Mouse (Mus musculus) lung, embryonic 16.5 days (tissue): ENCODE measurements at regions not wholly inside any gene's neighbourhood (a gene's known extent, or its start where the extent isn't known, plus 50 kb on each side); places are given as distances from the start of the nearest gene placed in this dataset.

ENCODE experiments used
- ATAC-seq: fragments of 200-750 bp; cut with Nextera tagmentation; 2 replicates; pipeline ENCODE4 v1.8.0; 2017; ENCODE audit warnings: low read depth, mild to moderate bottlenecking, moderate library complexity
- H3K27ac ChIP-seq: fragments of 300-500 bp; sonication (generic); 2 replicates; pipeline ENCODE4 v1.5.1; 2014; ENCODE audit warnings: mild to moderate bottlenecking, control low read depth, low read length
- H3K27me3 ChIP-seq: fragments of 300-500 bp; sonication (generic); 2 replicates; pipeline ENCODE4 v1.6.1; 2014; ENCODE audit warnings: low read depth, low read length, mixed read lengths; ENCODE audit not compliant: control insufficient read depth, insufficient read depth
- H3K36me3 ChIP-seq: fragments of 300-500 bp; sonication (generic); 2 replicates; pipeline ENCODE4 v1.6.1; 2014; ENCODE audit warnings: low read length; ENCODE audit not compliant: control insufficient read depth, insufficient read depth
- H3K4me1 ChIP-seq: fragments of 300-500 bp; sonication (generic); replicated peaks from 2 replicates; pipeline ENCODE4 v1.6.1; 2014; ENCODE audit warnings: low read length, mixed read lengths; ENCODE audit not compliant: control insufficient read depth, insufficient read depth
- H3K4me2 ChIP-seq: fragments of 300-500 bp; sonication (generic); 2 replicates; pipeline ENCODE4 v1.6.1; 2014; ENCODE audit warnings: low read depth, low read length, control low read depth
- H3K4me3 ChIP-seq: fragments of 300-500 bp; sonication (generic); 2 replicates; pipeline ENCODE4 v1.5.1; 2014; ENCODE audit warnings: mild to moderate bottlenecking, low read length, control low read depth
- H3K9ac ChIP-seq: fragments of 300-500 bp; sonication (generic); 2 replicates; pipeline ENCODE4 v1.6.1; 2014; ENCODE audit warnings: low read length, control low read depth
- H3K9me3 ChIP-seq: fragments of 300-500 bp; sonication (generic); 2 replicates; pipeline ENCODE4 v1.6.1; 2016; ENCODE audit warnings: low read length; ENCODE audit not compliant: control insufficient read depth
- WGBS: fragments of 180-500 bp; shearing (Covaris S2); extraction: QIAGEN DNeasy Blood & Tissue Kit; methylation state at CpG from one replicate; pipeline ENCODE4 v1.1.7; 2014; 5-methylcytosine and 5-hydroxymethylcytosine counted together

DNA sequence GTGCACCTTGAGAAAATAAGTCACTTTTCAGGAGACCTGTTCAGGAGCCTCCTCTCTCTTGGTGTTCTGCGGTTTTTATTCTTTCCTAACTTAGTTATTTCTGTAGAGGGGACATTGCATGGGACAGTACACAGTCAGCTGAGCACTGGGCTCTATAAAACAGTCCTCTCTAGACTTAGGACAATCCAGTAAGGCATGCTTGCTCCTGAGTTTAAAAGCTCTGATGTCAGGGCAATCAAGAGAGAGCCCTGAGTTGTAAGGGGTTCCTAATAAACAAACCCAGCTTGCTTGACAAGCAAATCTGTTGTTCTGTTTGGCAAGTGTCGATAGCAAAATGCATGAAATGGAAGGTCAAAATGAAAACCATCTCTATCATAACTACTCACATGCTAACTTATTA is 395.7 kb downstream of the Gpam start:
- Histone ChIP-seq H3K4me3 (no peak overlapping the region), H3K4me1 (no peaks in the 10 kb centered on the region; the same call in 1 of the 2 replicates), H3K27ac (no peak overlapping the region), H3K27me3 (no peaks in the 10 kb centered on the region), H3K4me2 (no peak overlapping the region), H3K9ac (no peak overlapping the region), H3K36me3 (no peaks in the 10 kb centered on the region), H3K9me3 (no peaks in the 10 kb centered on the region)
- ATAC-seq, result peak; percentile 76
- 67% methylated on average over 2 of the region's 2 CpGs for WGBS

DNA sequence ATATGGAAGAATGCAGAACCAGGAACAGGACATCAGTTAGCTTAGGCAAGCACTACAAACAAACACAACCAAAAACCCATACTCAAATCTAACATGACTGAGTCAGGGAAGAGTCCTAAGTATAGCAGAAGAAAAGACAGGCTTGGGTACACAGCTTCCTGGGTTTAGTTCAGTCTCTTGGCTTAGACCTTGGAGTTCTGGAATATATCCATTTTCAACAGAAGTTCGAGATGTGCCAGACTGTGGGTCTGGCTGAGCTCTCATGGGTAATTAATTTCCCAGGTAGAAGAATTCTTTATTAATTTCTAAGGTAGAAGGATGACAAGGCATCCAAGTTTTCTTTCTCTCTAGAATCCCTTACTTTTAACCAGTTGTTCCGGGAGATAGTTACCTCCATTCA is 396.2 kb downstream of the Gpam start:
- ATAC-seq, result no peak

DNA sequence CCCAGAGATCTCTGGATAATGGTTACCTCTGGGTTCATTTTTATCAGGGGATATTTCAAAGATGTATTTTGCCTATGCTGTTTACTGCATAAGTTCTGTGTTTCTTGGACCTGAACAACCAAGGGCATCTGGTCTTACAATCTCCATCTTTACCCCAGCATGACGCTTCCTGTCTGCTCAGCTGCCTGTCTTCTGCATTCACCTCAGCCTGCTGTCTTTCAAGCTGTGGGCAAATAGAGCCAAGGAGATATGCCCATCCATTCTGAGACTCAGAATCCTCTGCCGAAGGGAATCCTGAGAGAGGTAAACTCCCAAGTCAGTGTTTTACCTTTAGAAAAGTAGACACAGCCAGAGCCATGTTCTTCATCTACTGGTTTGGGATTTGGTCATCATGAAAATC is 396.7 kb downstream of the Gpam start:
- Histone ChIP-seq H3K4me3 (no peak overlapping the region), H3K9ac (no peak overlapping the region), H3K36me3 (no peaks in the 10 kb centered on the region), H3K9me3 (no peaks in the 10 kb centered on the region), H3K4me1 (no peaks in the 10 kb centered on the region; the same call in 1 of the 2 replicates), H3K4me2 (no peak overlapping the region), H3K27ac (no peak overlapping the region), H3K27me3 (no peaks in the 10 kb centered on the region)
- no peak for ATAC-seq
- 94% methylated on average over 2 of the region's 2 CpGs for WGBS

More for the DNA sequence above, 396.2 kb downstream of the Gpam start:
- Histone ChIP-seq H3K4me3 (no peak overlapping the region), H3K4me1 (no peaks in the 10 kb centered on the region; the same call in 1 of the 2 replicates), H3K27ac (no peak overlapping the region), H3K9me3 (no peaks in the 10 kb centered on the region), H3K9ac (no peak overlapping the region), H3K27me3 (no peaks in the 10 kb centered on the region), H3K36me3 (no peaks in the 10 kb centered on the region), H3K4me2 (no peak overlapping the region)
- WGBS, result 74% methylated on average over 2 of the region's 2 CpGs

DNA sequence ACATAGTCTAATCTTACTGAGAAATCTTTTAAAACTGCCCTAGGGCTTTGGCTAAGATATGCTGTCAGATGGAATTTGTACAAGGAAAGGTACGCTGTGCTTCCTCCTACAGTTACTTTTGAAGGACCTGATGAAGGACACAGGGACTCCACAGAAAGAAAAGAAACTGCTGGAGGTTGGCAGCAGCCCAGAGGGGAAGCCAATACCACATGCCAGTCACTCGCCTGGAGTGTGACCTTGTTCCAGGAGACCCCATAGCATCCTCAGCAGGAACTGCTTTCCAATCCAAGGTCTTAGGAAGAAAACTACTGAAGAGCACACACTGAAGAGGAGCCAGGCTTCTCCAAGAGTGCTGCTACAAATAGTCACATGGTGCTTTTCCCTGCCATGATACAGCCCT is 404.9 kb downstream of the Gpam start:
- H3K4me1 ChIP-seq, result no peaks in the 10 kb centered on the region
- WGBS, result 72% methylated on average over 2 of the region's 2 CpGs
- H3K36me3 ChIP-seq, result no peaks in the 10 kb centered on the region
- no peaks in the 10 kb centered on the region for H3K27me3 ChIP-seq
- ATAC-seq, result no peak
- H3K4me2 ChIP-seq, result no peak overlapping the region
- no peak overlapping the region for H3K4me3 ChIP-seq
- H3K9me3 ChIP-seq, result no peaks in the 10 kb centered on the region
- no peak overlapping the region for H3K27ac ChIP-seq
- no peak overlapping the region for H3K9ac ChIP-seq

DNA sequence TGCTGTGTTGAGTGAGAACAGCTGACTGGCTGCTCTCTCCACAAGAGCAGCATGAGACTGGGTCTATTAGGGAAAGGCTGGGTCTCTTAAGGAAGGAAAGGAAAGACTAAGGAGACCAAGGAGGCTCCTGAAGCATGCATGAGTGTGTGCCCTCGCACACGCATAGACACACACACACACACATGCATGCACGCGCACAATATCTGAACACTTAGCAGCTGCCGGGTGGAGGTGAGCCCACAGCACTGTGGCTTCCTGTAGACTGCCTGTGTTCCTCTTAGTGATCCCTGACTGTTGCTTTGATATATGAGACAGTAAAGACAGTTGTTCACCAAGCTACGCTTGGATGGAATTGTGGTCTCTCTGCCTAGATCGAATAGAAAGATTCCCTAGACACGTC is 429.6 kb downstream of the Gpam start:
- Histone ChIP-seq H3K9me3 (no peaks in the 10 kb centered on the region), H3K4me3 (no peak overlapping the region), H3K4me2 (no peak overlapping the region), H3K36me3 (no peaks in the 10 kb centered on the region), H3K27ac (no peak overlapping the region), H3K4me1 (no peaks in the 10 kb centered on the region), H3K27me3 (no peaks in the 10 kb centered on the region), H3K9ac (no peak overlapping the region)
- ATAC-seq, result no peak
- WGBS, result 84% methylated on average over 8 of the region's 8 CpGs

DNA sequence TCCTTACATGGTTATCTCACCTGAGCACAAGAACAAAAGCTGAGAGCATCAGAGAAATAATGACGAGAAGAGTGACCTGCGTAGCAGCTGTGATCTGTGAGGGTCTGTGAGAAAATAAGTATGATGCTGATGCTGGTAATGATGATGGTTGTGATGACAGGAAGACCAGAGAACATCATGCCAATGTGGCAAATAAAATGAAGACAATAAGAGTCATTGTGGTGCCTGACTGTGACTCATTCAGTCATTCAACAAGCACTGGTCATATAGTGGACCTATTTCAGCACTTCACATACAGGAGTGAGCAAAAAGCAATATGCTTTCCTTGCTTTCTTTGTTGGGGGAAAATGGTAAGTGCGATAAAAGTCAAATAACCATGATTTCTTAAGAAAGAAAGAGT is 433.3 kb downstream of the Gpam start:
- H3K9ac ChIP-seq, result no peak overlapping the region
- no peak overlapping the region for H3K4me3 ChIP-seq
- no peak overlapping the region for H3K4me2 ChIP-seq
- H3K36me3 ChIP-seq, result no peaks in the 10 kb centered on the region
- H3K4me1 ChIP-seq, result no peaks in the 10 kb centered on the region
- no peaks in the 10 kb centered on the region for H3K9me3 ChIP-seq
- H3K27ac ChIP-seq, result no peak overlapping the region
- ATAC-seq, result no peak
- 89% methylated on average over 3 of the region's 3 CpGs for WGBS
- no peaks in the 10 kb centered on the region for H3K27me3 ChIP-seq

DNA sequence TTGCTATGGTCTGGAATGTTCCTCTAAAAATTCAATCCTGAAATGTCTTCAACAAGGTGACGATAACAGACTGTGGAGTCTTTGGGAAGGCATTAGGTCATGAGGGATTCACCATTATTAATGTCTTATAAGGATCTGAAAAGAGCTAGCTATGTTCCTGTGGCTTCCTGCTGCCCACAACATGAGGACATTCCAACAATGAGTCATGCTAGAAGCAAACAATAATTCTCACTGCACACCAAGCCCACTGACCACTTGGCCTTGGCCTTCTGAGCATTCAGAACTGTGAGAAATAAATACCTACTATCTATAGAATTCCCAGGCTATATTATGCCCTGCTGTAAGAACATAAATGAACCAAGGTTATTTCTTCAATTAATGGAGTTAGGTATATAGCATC is 433.9 kb downstream of the Gpam start:
- no peak for ATAC-seq
- no peaks in the 10 kb centered on the region for H3K9me3 ChIP-seq
- 86% methylated on average over 1 of the region's 1 CpGs for WGBS

DNA sequence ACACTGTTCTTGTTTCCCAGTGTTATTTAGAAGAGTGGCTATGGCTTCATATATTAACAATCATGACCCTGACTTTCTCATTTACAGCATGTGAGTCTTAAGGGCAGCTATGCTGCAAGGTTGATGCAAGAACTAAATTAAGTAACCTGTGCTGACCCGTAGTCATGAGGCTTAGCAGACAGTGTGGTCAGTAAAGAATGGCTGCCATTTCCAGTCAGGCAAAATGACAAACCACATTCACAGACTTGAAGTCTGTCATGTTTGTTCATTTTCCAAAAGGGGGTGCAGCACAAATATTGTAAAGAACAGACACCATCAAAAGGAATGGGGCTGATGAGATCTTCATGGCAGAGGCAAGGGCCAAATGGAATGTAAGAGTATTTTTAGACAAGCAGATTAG is 435.2 kb downstream of the Gpam start:
- WGBS, result 75% methylated on average over 1 of the region's 1 CpGs
- no peak overlapping the region for H3K4me3 ChIP-seq
- no peaks in the 10 kb centered on the region for H3K27me3 ChIP-seq
- no peaks in the 10 kb centered on the region for H3K9me3 ChIP-seq
- no peak overlapping the region for H3K4me2 ChIP-seq
- no peaks in the 10 kb centered on the region for H3K36me3 ChIP-seq
- H3K9ac ChIP-seq, result no peak overlapping the region
- no peak for ATAC-seq
- no peak overlapping the region for H3K27ac ChIP-seq
- H3K4me1 ChIP-seq, result no peaks in the 10 kb centered on the region

More for the DNA sequence above, 433.9 kb downstream of the Gpam start:
- Histone ChIP-seq H3K4me2 (no peak overlapping the region), H3K4me3 (no peak overlapping the region), H3K27me3 (no peaks in the 10 kb centered on the region), H3K9ac (no peak overlapping the region), H3K36me3 (no peaks in the 10 kb centered on the region), H3K4me1 (no peaks in the 10 kb centered on the region), H3K27ac (no peak overlapping the region)

DNA sequence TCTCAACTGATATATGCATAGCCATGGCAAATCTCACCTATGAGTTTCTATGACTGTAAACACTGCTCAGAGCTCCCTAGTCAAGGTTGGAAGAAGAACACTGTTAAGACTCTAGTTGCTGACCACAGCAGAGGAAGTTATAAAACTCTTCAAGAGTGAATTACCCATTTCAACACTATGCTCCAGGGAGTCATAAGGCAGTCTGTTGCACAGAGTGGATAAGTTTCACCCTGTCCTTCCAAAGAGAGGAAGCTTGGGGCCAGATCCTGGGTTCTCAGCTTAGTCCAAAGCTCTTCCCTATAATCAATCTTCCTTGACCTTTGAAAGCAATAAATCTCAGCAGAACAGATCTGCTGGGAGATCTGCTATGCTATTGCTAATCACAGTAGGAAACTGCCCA is 438.4 kb downstream of the Gpam start:
- Histone ChIP-seq H3K9me3 (no peaks in the 10 kb centered on the region), H3K9ac (no peak overlapping the region), H3K4me3 (no peak overlapping the region), H3K27me3 (no peaks in the 10 kb centered on the region), H3K27ac (no peak overlapping the region), H3K36me3 (no peaks in the 10 kb centered on the region), H3K4me2 (no peak overlapping the region), H3K4me1 (no peaks in the 10 kb centered on the region)
- ATAC-seq, result no peak

DNA sequence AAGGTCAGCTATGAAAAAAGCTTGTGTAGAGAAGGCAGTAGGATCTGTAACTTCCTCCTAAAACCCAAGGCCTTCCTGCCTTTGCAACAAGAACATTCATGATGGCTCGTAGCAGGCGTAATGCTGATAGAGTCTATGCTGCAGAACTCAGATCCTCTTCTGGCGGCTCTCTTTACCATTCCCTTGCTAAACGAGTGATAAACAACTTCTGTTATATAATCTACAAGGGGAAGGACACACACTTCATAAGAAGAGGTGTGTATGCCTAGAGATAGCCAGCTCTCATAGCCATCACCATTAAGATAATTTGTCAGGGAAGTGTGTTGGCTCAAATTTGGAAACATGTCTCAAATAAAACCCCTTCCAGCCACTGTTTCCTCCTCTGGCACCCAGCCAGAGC is 441.9 kb downstream of the Gpam start:
- H3K4me2 ChIP-seq, result no peak overlapping the region
- H3K9me3 ChIP-seq, result no peaks in the 10 kb centered on the region
- no peak for ATAC-seq
- 59% methylated on average over 4 of the region's 4 CpGs for WGBS
- no peak overlapping the region for H3K4me3 ChIP-seq
- no peaks in the 10 kb centered on the region for H3K27me3 ChIP-seq
- no peak overlapping the region for H3K9ac ChIP-seq
- no peaks in the 10 kb centered on the region for H3K4me1 ChIP-seq
- H3K27ac ChIP-seq, result no peak overlapping the region
- no peaks in the 10 kb centered on the region for H3K36me3 ChIP-seq
